Mouse (Mus musculus): Measurements from ENCODE around the gene Cd82.

Gene Cd82

DNA sequence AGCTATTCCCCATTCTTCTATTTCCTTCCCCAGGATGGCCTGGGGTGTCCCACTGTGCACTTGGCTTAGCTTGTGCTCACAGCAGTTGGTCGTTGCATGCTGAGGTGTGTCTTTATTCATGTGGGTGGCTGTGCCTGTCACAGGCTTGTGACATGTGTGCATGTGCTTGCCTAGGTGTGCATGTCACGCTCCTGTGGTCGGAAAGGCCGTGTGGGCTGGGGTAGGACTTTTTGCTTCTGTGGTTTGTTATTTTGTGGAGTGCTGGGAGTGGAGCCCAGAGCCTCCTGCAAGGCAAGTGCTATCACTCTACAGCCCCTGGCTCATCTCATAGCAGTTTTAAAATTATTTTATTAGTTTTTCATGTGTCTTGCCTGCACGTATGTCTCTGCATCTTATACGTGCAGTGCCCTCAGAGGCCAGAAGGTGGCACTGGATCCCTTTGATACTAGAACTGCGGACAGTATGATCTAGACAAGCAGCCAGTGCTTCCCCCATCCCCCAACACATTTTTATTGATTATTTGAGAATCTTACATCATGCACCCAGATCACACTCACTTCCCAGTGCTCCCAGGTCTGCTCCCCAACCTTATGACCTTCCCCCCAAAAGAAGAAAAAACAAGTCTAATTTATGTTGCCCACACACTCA, 49.4 kb downstream of the Cd82 start:
- peak; percentile 80 for DNase-seq

DNA sequence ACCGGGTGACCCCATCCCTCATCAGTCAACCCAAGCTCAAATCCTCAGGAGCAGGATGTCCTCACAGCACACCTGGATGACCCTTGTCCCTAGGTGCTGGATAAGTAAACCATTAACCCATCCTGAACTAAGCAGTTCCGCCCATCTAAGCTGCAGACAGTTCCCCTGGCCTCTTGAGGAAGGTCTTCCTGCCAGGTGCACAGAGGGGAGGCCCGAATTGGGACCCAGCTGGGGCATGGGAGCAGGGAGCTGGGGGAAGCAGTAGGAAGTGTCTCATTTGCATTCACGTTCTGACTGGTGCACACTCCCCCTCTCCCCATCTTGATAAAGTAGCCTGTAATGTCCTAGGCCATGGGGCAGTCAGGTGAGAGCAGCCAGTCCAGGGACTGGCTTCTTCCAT, 50.8 kb downstream of the Cd82 start:
- DNase-seq = peak; percentile 22

GRCm38 (mm10) chr2:93410899-93411570, 51.9 kb downstream of the Cd82 start:
- DNase-seq = no peak

- no peak for DNase-seq
Measured at GRCm38 (mm10) chr2:93405017-93405425, 57.9 kb downstream of the Cd82 start.

- DNase-seq = no peak
Measured at GRCm38 (mm10) chr2:93404169-93404568, 58.8 kb downstream of the Cd82 start.

DNA sequence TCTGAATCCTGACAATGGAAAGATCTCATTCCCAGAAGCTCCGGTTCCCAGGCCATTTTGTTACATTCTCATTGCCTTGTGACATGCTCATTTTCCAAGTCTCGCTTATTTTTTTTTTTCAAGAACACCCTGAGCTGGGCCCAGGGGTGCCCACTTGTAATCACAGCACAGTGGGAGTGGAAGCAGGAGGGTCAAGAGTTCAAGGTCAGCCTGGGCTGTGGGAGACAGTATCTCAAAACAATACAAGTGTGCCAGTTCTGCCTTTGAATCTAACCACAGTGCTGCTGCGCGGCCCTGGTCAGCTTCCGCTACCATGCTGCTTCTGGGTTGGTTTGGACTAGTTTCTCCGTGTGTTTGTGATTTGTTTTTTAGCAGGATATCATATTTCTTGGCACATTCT, 59.7 kb downstream of the Cd82 start:
- DNase-seq = no peak

DNA sequence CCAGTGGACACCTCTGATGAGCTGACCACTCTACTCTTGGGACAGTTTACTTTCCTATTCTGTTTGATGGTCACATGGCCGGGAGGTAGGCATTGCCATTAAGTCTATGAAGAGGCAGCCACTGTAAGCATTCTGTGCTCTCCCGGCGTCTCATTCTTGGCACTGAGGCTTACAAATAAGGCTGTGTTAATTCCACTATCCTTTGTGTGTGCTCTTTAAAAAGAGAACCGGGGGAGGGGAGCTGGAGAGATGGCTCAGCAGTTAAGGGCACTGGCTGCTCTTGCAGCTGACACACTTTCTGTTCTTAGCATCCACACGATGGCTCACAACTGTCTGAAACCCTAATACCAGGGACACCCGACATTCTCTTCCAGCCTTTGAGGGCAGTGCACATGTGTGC, 71.7 kb downstream of the Cd82 start:
- DNase-seq = no peak

DNA sequence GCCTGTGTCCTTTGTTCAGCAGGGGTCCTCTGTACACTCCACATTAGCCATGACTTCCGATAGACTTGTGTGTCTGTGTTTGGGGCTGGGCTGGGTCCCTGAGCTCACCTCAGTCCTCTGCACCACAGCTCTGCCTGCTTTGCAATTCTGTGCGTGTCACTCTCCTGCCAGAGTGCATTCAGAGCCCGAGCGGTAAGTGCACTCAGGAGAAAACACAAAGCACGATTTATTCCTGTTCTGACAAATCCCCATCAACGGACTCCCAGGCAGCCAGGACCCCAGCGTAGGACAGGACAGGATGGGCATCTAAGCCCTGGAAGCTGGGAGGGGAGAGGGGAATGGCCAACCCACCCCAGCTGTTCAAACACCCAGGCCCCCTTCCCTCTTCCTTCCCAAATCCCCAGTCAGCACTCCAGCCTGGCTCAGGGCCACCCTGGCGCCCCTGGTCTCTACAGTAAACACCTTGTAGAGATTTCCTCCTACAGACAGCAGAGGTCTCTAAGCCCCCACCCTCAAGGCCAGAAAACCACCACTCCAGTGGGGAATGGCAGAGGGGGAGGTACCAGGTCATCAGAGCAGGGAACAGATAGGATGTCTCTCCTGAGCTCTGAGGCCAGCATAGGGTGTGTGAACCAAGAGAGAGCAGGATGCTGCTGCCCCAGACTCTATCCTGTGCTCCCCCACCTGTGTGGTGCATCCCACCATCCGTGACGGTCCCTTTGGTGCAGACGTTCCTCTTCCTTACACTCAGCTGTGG, 72.6 kb downstream of the Cd82 start:
- DNase-seq = no peak

- no peak for DNase-seq
Measured at GRCm38 (mm10) chr2:93386958-93387357, 76.0 kb downstream of the Cd82 start.

- no peak for DNase-seq
Measured at GRCm38 (mm10) chr2:93383831-93384230, 79.1 kb downstream of the Cd82 start.

DNA sequence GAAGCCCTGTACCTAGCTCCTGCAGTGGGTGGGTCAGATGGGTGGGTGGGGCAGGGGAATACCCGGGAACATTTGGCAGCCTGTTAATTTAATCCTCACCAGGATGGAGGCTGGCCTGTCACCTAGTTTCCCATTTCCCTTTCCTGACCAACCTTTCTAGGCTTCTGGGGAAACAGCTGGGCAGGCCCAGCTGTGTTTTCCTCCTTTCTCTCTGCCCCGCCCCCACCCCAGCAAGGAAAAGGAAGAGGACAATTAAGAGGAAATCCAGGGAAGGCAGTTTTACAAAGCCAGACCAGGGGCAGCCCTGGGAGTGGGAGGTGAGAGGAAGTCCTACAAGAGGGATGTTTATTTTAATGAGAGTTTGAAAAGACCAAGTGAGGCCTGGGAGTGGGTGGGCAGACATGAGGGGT, 82.3 kb downstream of the Cd82 start:
- DNase-seq = no peak

- DNase-seq = no peak
Measured at GRCm38 (mm10) chr2:93377797-93378196, 85.1 kb downstream of the Cd82 start.

DNA sequence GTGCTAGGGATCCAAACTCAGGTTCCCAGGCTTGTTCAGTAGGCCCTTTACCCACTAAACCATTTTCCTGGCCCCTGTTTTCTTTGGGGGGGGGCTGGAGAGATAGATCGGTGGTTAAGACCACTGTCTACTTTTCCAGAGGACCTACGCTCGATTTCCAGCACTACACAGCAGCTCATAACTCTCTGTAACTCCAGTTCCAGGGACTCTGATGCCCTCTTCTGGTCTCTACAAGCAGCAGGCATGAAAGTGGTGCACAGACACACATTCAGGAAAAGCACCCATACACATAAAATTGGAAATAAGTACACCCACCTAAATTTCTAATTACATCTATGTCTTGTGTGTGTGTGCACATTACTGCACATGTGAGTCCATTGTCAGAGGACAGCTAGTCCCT, 85.8 kb downstream of the Cd82 start:
- no peak for DNase-seq

DNA sequence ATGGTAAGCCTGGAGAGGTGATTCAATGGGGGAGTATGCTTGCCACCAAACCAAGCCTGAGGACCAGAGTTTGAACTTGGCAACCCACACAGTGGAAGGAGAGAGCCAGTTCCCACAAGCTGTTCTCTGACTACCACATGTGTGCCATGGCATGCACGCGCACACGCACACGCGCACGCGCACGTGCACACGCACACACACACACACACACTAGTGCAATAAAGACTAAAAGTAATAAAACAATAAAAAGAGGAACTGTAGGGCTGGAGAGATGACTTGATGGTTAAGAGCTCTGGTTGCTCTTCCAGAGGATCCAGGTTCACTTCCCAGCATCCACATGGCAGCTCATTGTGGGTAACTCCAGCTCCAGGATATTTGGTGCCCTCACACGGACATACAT, 90.1 kb downstream of the Cd82 start:
- DNase-seq = no peak

DNA sequence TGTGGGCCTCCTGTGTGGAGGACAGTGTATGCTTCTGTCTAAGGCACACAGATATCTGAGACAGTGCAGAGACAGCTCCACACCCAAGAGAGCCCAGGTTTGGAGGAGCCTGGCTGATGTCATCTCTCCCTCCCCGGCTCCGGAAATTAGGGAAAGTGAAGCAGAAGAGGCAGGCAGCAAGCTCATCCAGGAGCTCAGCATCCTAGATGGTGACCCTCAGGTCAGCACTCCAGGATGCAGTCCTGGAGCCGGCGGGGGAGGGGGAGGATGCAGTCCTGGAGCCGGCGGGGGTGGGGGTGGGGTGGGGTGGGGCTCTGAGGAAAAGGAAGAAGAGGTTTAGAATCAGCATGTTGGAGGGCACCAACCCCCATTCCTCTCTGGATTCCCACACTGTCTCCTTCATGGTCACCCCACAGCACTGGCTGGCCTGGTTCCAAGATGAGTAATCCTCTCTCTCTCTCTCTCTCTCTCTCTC, 90.8 kb downstream of the Cd82 start:
- no peak for DNase-seq

Data from thymus, postnatal 14 days (tissue).